In the genomic region with DNA sequence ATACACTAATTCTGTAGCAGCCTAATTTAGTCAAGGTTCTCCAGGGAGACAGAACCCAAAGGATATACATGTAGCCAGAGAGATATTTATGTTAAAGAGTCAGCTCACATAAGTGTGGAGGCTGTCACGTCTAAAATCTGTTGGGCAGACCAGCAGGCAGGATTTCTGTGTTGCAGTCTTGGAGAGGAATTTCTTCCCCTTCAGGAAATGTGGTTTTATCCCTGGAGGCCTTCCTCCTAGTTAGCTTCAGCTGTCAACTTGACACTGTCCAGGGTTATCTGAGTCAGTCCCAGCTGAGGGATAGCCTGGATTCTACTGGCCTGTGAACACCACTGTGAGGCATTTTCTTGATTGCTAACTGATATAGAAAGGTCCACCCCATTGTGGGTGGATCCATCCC, we compare ENCODE assay signal across 16 mouse cellular contexts. TPM values are rescaled to one million over a fixed set of nuclear protein-coding genes. Genes with fewer than 3 reads are reported as not detected.
DNase-seq lines count a peak whose midpoint lies in the region; ATAC-seq lines count a peak whose summit lies in the region.
"Had no signal": no experiment of that assay in that cellular context is flagged by ENCODE, and none has a peak within 500 bp of the region (broad histone marks: within the 10 kb centered on the region; RNA-seq: fewer than 3 reads in every experiment).

No protein-coding gene starts in this region.

- no peak overlapping the region for H3K9ac ChIP-seq in heart, embryonic 12.5 days
- no peak overlapping the region for H3K9ac ChIP-seq in stomach, embryonic 14.5 days (replicated peaks; ENCODE audit: low read depth, low read length)
- H3K9ac ChIP-seq: forebrain, embryonic 12.5 days; hindbrain, embryonic 15.5 days had no signal

- no peaks in the 10 kb centered on the region for H3K36me3 ChIP-seq in heart, embryonic 12.5 days
- no peaks in the 10 kb centered on the region for H3K36me3 ChIP-seq in stomach, embryonic 14.5 days (ENCODE audit: control insufficient read depth, insufficient read depth, low read length)
- H3K36me3 ChIP-seq: forebrain, embryonic 12.5 days; hindbrain, embryonic 15.5 days; limb, embryonic 10.5 days had no signal

- peak; percentile 83 for ATAC-seq in heart, embryonic 12.5 days (ENCODE audit: insufficient number of reproducible peaks, low FRiP score)
- peak; percentile 74; the same call in 1 of the 2 replicates for ATAC-seq in stomach, embryonic 14.5 days (ENCODE audit: insufficient number of reproducible peaks, insufficient read depth, low FRiP score, low read depth)

- H3K4me2 ChIP-seq in heart, embryonic 12.5 days, result no peak overlapping the region
- H3K4me2 ChIP-seq in stomach, embryonic 14.5 days (replicated peaks; ENCODE audit: low read depth, low read length), result no peak overlapping the region
- H3K4me2 ChIP-seq: forebrain, embryonic 12.5 days; hindbrain, embryonic 15.5 days had no signal

- peak overlapping the region; percentile 31; the same call in 1 of the 2 replicates for H3K27ac ChIP-seq in heart, embryonic 12.5 days (ENCODE audit: poor library complexity, severe bottlenecking)
- no peak overlapping the region; the same call in 1 of the 2 replicates for H3K27ac ChIP-seq in stomach, embryonic 14.5 days (ENCODE audit: low read length)
- H3K27ac ChIP-seq: forebrain, embryonic 12.5 days; hindbrain, embryonic 15.5 days; limb, embryonic 10.5 days; macrophage had no signal

- WGBS in heart, embryonic 12.5 days, result 9% methylated on average over 1 of the region's 1 CpGs
- 15% methylated on average over 1 of the region's 1 CpGs for WGBS in stomach, embryonic 14.5 days

- H3K4me1 ChIP-seq in heart, embryonic 12.5 days (replicated peaks), result peaks cover 26% of the 10 kb centered on the region
- H3K4me1 ChIP-seq in stomach, embryonic 14.5 days (ENCODE audit: control insufficient read depth, insufficient read depth, low read length), result no peaks in the 10 kb centered on the region
- H3K4me1 ChIP-seq: forebrain, embryonic 12.5 days; hindbrain, embryonic 15.5 days had no signal

- no peaks in the 10 kb centered on the region for H3K9me3 ChIP-seq in heart, embryonic 12.5 days (replicated peaks)
- no peaks in the 10 kb centered on the region for H3K9me3 ChIP-seq in stomach, embryonic 14.5 days (ENCODE audit: control insufficient read depth, low read depth, low read length)
- H3K9me3 ChIP-seq: forebrain, embryonic 12.5 days; hindbrain, embryonic 15.5 days; limb, embryonic 10.5 days had no signal

- H3K4me3 ChIP-seq in heart, embryonic 12.5 days, result no peak overlapping the region
- no peak overlapping the region for H3K4me3 ChIP-seq in stomach, embryonic 14.5 days (ENCODE audit: low read depth, low read length)
- H3K4me3 ChIP-seq: forebrain, embryonic 12.5 days; hindbrain, embryonic 15.5 days; limb, embryonic 10.5 days had no signal

- peak; percentile 33 for DNase-seq in adrenal gland, postnatal 14 days
- no peak for DNase-seq in adrenal gland, postnatal 4 days (ENCODE audit: low spot score in 2 of 2)
- peak; percentile 33 for DNase-seq in brain, adult 2 months (ENCODE audit: low read depth, low spot score)
- DNase-seq in layer of hippocampus, adult 9-11 months, result no peak
- DNase-seq in neural tube, embryonic 10.5 days (ENCODE audit: extremely low spot score, low spot score), result no peak
- no peak for DNase-seq in adipocyte (ENCODE audit: low spot score)
- DNase-seq: adrenal gland, adult 8-10 months; cerebellum, adult 11 months; gastrocnemius, postnatal 25 days; right cerebral cortex, postnatal 4 days had no signal

- H3K27me3 ChIP-seq in heart, embryonic 12.5 days (replicated peaks), result no peaks in the 10 kb centered on the region
- no peaks in the 10 kb centered on the region for H3K27me3 ChIP-seq in stomach, embryonic 14.5 days (ENCODE audit: control insufficient read depth, insufficient read depth, low read length)
- H3K27me3 ChIP-seq: forebrain, embryonic 12.5 days; hindbrain, embryonic 15.5 days had no signal

RNA-seq across cellular contexts. Expression of gene Zbtb44, which starts 18.9 kb away (rescaled TPM):
- 44.2 and 46.1 TPM in 2 replicates for total RNA-seq in adrenal gland, postnatal 14 days (2021)
- 10 to 100 TPM; 60.5 to 60.8 TPM for total RNA-seq in adrenal gland, postnatal 4 days (2021)
- polyA plus RNA-seq in heart, embryonic 12.5 days (2016; fragmentation: Nextera tagmentation; extraction: Ambion mirVana), result 7.6 and 9.1 TPM in 2 replicates
- polyA plus RNA-seq in stomach, embryonic 14.5 days (2014; fragmentation: Nextera tagmentation; extraction: Ambion mirVana), result 9.5 and 10.8 TPM in 2 replicates

Comparison
In these comparisons a context has a peak if more than half of its experiments do, and no peak if none do; other contexts are left out.
1. DNase-seq: peak in adrenal gland, postnatal 14 days (single experiment) and brain, adult 2 months (single experiment); none in adrenal gland, postnatal 4 days (0 of 2), layer of hippocampus, adult 9-11 months (single experiment), neural tube, embryonic 10.5 days (single experiment) and adipocyte (single experiment).